In genomic region chr2:153622449-153622848, GRCm38 (mm10) we compare ENCODE assay signal across 15 mouse cellular contexts.
"Had no signal": no experiment of that assay in that cellular context is flagged by ENCODE, and none has a peak within 500 bp of the region (broad histone marks: within the 10 kb centered on the region; RNA-seq: fewer than 3 reads in every experiment).

No protein-coding gene starts in this region.

- H3K9ac ChIP-seq: liver, embryonic 13.5 days; lung, embryonic 14.5 days; midbrain, embryonic 13.5 days had no signal

- ATAC-seq: midbrain, embryonic 13.5 days; midbrain, embryonic 16.5 days had no signal

- H3K4me3 ChIP-seq: layer of hippocampus, adult 2 months; liver, embryonic 13.5 days; megakaryocyte, embryonic 14.5 days; midbrain, embryonic 10.5 days; midbrain, embryonic 13.5 days; myocyte had no signal

- H3K9me3 ChIP-seq: liver, embryonic 13.5 days; megakaryocyte, embryonic 14.5 days; midbrain, embryonic 10.5 days; midbrain, embryonic 13.5 days had no signal

- H3K27ac ChIP-seq: layer of hippocampus, adult 2 months; liver, embryonic 13.5 days; midbrain, embryonic 10.5 days; midbrain, embryonic 13.5 days had no signal

- H3K4me2 ChIP-seq: liver, embryonic 13.5 days; lung, embryonic 14.5 days; midbrain, embryonic 13.5 days had no signal

- H3K4me1 ChIP-seq: liver, embryonic 13.5 days; midbrain, embryonic 10.5 days; midbrain, embryonic 13.5 days had no signal

- DNase-seq: kidney, adult 8-10 months; kidney, postnatal 14 days; layer of hippocampus, adult 9-11 months; liver, embryonic 13.5 days; lung, embryonic 14.5 days; lung, postnatal 10 days; lung, postnatal 36 days; thymus, adult 18-20 months; thymus, postnatal 36 days had no signal

- H3K27me3 ChIP-seq: liver, embryonic 13.5 days; megakaryocyte, embryonic 14.5 days; midbrain, embryonic 13.5 days had no signal
